Mouse (Mus musculus) MEL (cell line): ENCODE data around the gene Cbr4.

ENCODE experiments used
- ELF1 ChIP-seq: IDR thresholded peaks from 2 replicates; pipeline ENCODE4 v1.6.1; 2014; ENCODE audit warnings: low read depth, mild to moderate bottlenecking, inconsistent platforms, low read length, improper control_type of control experiment, moderate library complexity
- EP300 ChIP-seq, 2 experiments: IDR thresholded peaks; 2 replicates each; pipeline ENCODE4 v1.6.1; 2011; ENCODE audit warnings: improper control_type of control experiment in 2 of 2, low read length in 2 of 2, low read depth in 1 of 2, mild to moderate bottlenecking in 1 of 2
- KAT2A ChIP-seq: conservative IDR thresholded peaks from 2 replicates; pipeline ENCODE4 v1.6.1; 2012; ENCODE audit warnings: low read depth, low read length, improper control_type of control experiment, inconsistent platforms
- MAX ChIP-seq: IDR thresholded peaks from 2 replicates; pipeline ENCODE4 v1.6.1; 2011; ENCODE audit warnings: low read length, improper control_type of control experiment
- POLR2AphosphoS2 ChIP-seq: IDR thresholded peaks from 2 replicates; pipeline ENCODE4 v1.6.1; 2011; ENCODE audit warnings: low read length, improper control_type of control experiment
- SIN3A ChIP-seq: IDR thresholded peaks from 2 replicates; pipeline ENCODE4 v1.6.1; 2012; ENCODE audit warnings: low read length, improper control_type of control experiment, inconsistent platforms
- TCF12 ChIP-seq: IDR thresholded peaks from 2 replicates; pipeline ENCODE4 v1.6.1; 2014; ENCODE audit warnings: low read depth, mild to moderate bottlenecking, inconsistent platforms, low read length, improper control_type of control experiment, moderate library complexity

DNA sequence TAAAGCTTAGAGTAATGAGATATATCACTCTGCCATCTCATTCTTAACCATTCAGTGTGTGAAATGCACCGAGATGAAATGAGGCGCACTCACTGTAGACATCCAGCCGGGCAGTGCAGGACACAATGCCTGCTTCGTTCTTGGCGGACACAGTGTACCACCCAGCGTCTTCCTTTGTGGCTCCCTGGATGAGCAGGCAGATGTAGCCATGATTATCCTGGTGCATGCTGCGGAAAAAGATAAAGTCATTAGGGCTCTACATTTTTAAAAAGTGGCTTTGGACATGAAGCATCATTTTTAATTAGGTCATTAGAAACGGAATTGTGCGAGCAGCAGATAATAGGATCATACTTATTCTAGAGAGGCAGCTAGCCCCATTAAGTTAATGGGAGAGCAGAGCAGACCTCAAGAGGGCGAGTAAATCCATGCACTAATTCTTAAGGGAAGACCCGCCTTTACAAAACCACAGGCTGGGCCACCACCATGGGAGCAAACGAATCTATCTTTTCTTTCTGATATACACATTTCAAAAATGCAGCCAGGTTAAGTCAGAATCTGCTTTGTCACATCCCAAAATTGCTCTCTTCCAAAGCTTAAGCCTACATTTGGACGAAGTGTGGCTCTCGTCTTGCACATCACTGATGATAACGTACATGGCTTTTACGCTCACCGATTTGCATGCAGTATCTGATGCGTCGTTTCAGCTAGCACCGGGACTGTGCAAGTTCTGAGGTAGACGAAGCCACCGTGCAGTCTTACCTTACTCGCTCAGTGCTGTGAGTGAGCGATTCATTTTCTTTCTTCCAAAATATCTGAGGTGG, 27.8 kb downstream of the Cbr4 start:
- TF ChIP-seq SIN3A (no peak), POLR2AphosphoS2 (no peak), ELF1 (no peak), KAT2A (no peak), MAX (no peak), TCF12 (no peak), EP300 (IDR thresholded peaks at IDR 0.05; ENCODE audit: low read depth in 1 of 2, low read length in 2 of 2) (no peak)
